Mouse (Mus musculus) heart, postnatal 0 days (tissue): ENCODE data around the gene Gatd1. TPM values are rescaled to one million over a fixed set of nuclear protein-coding genes. Genes with fewer than 3 reads are reported as not detected.
A peak's percentile ranks its signal among the peaks of the same experiment; 100 is the strongest.
"Not testable (repeated sequence)": the region's sequence is repeated elsewhere in the genome, so short reads cannot be mapped to it uniquely, and the experiment has no call there.

Experiments
- ATAC-seq: fragments of 200-750 bp; cut with Nextera tagmentation; 2 replicates; pipeline ENCODE4 v1.8.0; 2017; ENCODE audit warnings: low read depth, moderate number of reproducible peaks, moderate library complexity; ENCODE audit not compliant: insufficient read depth
- DNase-seq: peaks from one replicate; pipeline ENCODE4 v3.0.0-alpha.2; 2016; ENCODE audit warnings: low spot score
- H3K27ac ChIP-seq: fragments of 300-500 bp; sonication (generic); 2 replicates; pipeline ENCODE4 v1.5.1; 2014; ENCODE audit warnings: low read depth, mild to moderate bottlenecking
- H3K27me3 ChIP-seq: fragments of 300-500 bp; sonication (generic); 2 replicates; pipeline ENCODE4 v1.6.1; 2014; ENCODE audit warnings: low read length, mixed read lengths; ENCODE audit not compliant: control insufficient read depth, insufficient read depth
- H3K36me3 ChIP-seq: fragments of 300-500 bp; sonication (generic); replicated peaks from 2 replicates; pipeline ENCODE4 v1.6.1; 2014; ENCODE audit warnings: low read length, mixed read lengths; ENCODE audit not compliant: control insufficient read depth, insufficient read depth
- H3K4me1 ChIP-seq: fragments of 300-500 bp; sonication (generic); 2 replicates; pipeline ENCODE4 v1.6.1; 2014; ENCODE audit warnings: antibody characterized with exemption; ENCODE audit not compliant: control insufficient read depth, insufficient read depth
- H3K4me2 ChIP-seq: fragments of 300-500 bp; sonication (generic); 2 replicates; pipeline ENCODE4 v1.6.1; 2014; ENCODE audit warnings: low read depth, mild to moderate bottlenecking, low read length, moderate library complexity
- H3K4me3 ChIP-seq: fragments of 300-500 bp; sonication (generic); 2 replicates; pipeline ENCODE4 v1.5.1; 2014; ENCODE audit warnings: low read depth, low read length
- H3K9ac ChIP-seq: fragments of 300-500 bp; sonication (generic); replicated peaks from 2 replicates; pipeline ENCODE4 v1.6.1; 2014; ENCODE audit warnings: low read depth, low read length, mixed read lengths
- H3K9me3 ChIP-seq: fragments of 300-500 bp; sonication (generic); replicated peaks from 2 replicates; pipeline ENCODE4 v1.6.1; 2016; ENCODE audit warnings: low read length; ENCODE audit not compliant: control insufficient read depth
- CTCF ChIP-seq: IDR thresholded peaks from 2 replicates; pipeline ENCODE4 v1.5.1; 2016; ENCODE audit warnings: antibody characterized with exemption, control low read depth, low read depth
- EP300 ChIP-seq: IDR thresholded peaks from 2 replicates; pipeline ENCODE4 v1.6.1; 2016; ENCODE audit warnings: antibody characterized with exemption, low read depth
- WGBS: fragments of 180-500 bp; shearing (Covaris S2); extraction: QIAGEN DNeasy Blood & Tissue Kit; methylation state at CpG from one replicate; pipeline ENCODE4 v1.1.7; 2014; 5-methylcytosine and 5-hydroxymethylcytosine counted together
- polyA plus RNA-seq: library from polyadenylated mRNA; unstranded; fragments of >200 nt; fragmentation: Nextera tagmentation; extraction: Ambion mirVana; gene quantifications from 2 replicates; pipeline ENCODE4 v1.2.1, GENCODE M21; 2015
- total RNA-seq: library from RNA; depleted of rRNA; stranded (reverse); fragments of >200 nt; gene quantifications from 2 replicates; pipeline ENCODE4 v1.2.3, GENCODE M21; 2014; ENCODE audit warnings: low replicate concordance

The Gatd1 gene
- total and polyA plus RNA-seq, 2 experiments from 2014 or later = 19.9 to 29.4 TPM

- Histone ChIP-seq H3K27ac (peak overlapping the region; percentile 98), H3K4me3 (peak overlapping the region; percentile 65), H3K36me3 (peaks cover 45% of the 10 kb centered on the region), H3K27me3 (no peaks in the 10 kb centered on the region), H3K4me2 (peak overlapping the region; percentile 64), H3K9me3 (no peaks in the 10 kb centered on the region), H3K4me1 (peaks cover 18% of the 10 kb centered on the region), H3K9ac (peak overlapping the region; percentile 83)
- TF ChIP-seq CTCF = 0 out of 2 replicates have a peak, but pooled peaks have one; percentile 7
- peak; percentile 91 for TF ChIP-seq EP300
- DNase-seq = peak; percentile 88
- WGBS = under 1% methylated on average over 23 of the region's 23 CpGs
- ATAC-seq = peak; percentile 63
Measured at GRCm38 (mm10) chr7:141455610-141456314, 41.8 kb upstream of the Gatd1 start.

GRCm38 (mm10) chr7:141454967-141455551, 41.1 kb upstream of the Gatd1 start, which contains the start of gene Pnpla2:
Gene Pnpla2, plus strand, starts transcription at chr7:141455198.
- peaks cover 17% of the 10 kb centered on the region for H3K4me1 ChIP-seq
- no peaks in the 10 kb centered on the region for H3K9me3 ChIP-seq
- H3K4me2 ChIP-seq = peak within 1 kb of the TSS; percentile 64
- ATAC-seq (peak; percentile 84), DNase-seq (peak; percentile 92)
- H3K9ac ChIP-seq = peak within 1 kb of the TSS; percentile 83
- peak within 1 kb of the TSS; percentile 98 for H3K27ac ChIP-seq
- H3K36me3 ChIP-seq = peaks cover 41% of the 10 kb centered on the region
- H3K27me3 ChIP-seq = no peaks in the 10 kb centered on the region
- TF ChIP-seq EP300 (no peak), CTCF (peak; percentile 22; the same call in 1 of the 2 replicates)
- WGBS = under 1% methylated on average over 45 of the region's 45 CpGs
- H3K4me3 ChIP-seq = peak within 1 kb of the TSS; percentile 65

GRCm38 (mm10) chr7:141453636-141454035, 39.7 kb upstream of the Gatd1 start:
- H3K27ac ChIP-seq = no peak overlapping the region
- no peaks in the 10 kb centered on the region for H3K27me3 ChIP-seq
- H3K9ac ChIP-seq = no peak overlapping the region
- H3K9me3 ChIP-seq = no peaks in the 10 kb centered on the region
- WGBS = 79% methylated on average over 2 of the region's 2 CpGs
- H3K36me3 ChIP-seq = peaks cover 37% of the 10 kb centered on the region
- peaks cover 20% of the 10 kb centered on the region for H3K4me1 ChIP-seq
- no peak overlapping the region for H3K4me2 ChIP-seq
- H3K4me3 ChIP-seq = no peak overlapping the region
- ATAC-seq = no peak
- no peak for TF ChIP-seq CTCF
- TF ChIP-seq EP300 = no peak
- DNase-seq = no peak

- H3K9me3 ChIP-seq = no peaks in the 10 kb centered on the region
- TF ChIP-seq CTCF (no peak), EP300 (no peak)
- no peak overlapping the region for H3K4me2 ChIP-seq
- peaks cover 25% of the 10 kb centered on the region for H3K36me3 ChIP-seq
- no peaks in the 10 kb centered on the region for H3K27me3 ChIP-seq
- H3K4me3 ChIP-seq = no peak overlapping the region
- H3K9ac ChIP-seq = no peak overlapping the region
- H3K27ac ChIP-seq = no peak overlapping the region
- H3K4me1 ChIP-seq = peaks cover 24% of the 10 kb centered on the region
- no peak for ATAC-seq
- no peak for DNase-seq
Measured at GRCm38 (mm10) chr7:141451928-141452327, 38.0 kb upstream of the Gatd1 start.

- WGBS = under 1% methylated on average over 63 of the region's 63 CpGs
- ATAC-seq = peak; percentile 91
Measured at GRCm38 (mm10) chr7:141447110-141447991, 33.4 kb upstream of the Gatd1 start, which contains the start of gene Rplp2. Gene Rplp2, plus strand, starts transcription at chr7:141447370.

GRCm38 (mm10) chr7:141446374-141446773, 32.4 kb upstream of the Gatd1 start:
- Histone ChIP-seq H3K4me1 (peaks cover 20% of the 10 kb centered on the region), H3K4me3 (peak overlapping the region; percentile 71; the same call in 1 of the 2 replicates), H3K36me3 (peaks cover 19% of the 10 kb centered on the region)
- H3K4me2 ChIP-seq, ATAC-seq, DNase-seq, H3K9me3 ChIP-seq, H3K9ac ChIP-seq, H3K27ac ChIP-seq, H3K27me3 ChIP-seq: not testable (repeated sequence)
- WGBS = 66% methylated on average over 3 of the region's 3 CpGs

More at GRCm38 (mm10) chr7:141447110-141447991, 33.4 kb upstream of the Gatd1 start, which contains the start of gene Rplp2:
- peak within 1 kb of the TSS; percentile 71 for H3K4me3 ChIP-seq
- DNase-seq = peak; percentile 94
- H3K36me3 ChIP-seq = peaks cover 25% of the 10 kb centered on the region
- H3K9ac ChIP-seq = peak within 1 kb of the TSS; percentile 82
- TF ChIP-seq EP300 = peak; percentile 94
- no peak for TF ChIP-seq CTCF
- H3K4me2 ChIP-seq = peak within 1 kb of the TSS; percentile 71
- no peaks in the 10 kb centered on the region for H3K27me3 ChIP-seq
- no peaks in the 10 kb centered on the region for H3K9me3 ChIP-seq
- H3K4me1 ChIP-seq = peaks cover 20% of the 10 kb centered on the region
- peak within 1 kb of the TSS; percentile 89 for H3K27ac ChIP-seq
